17 mouse cellular contexts compared by ENCODE assay signal in the genomic region with DNA sequence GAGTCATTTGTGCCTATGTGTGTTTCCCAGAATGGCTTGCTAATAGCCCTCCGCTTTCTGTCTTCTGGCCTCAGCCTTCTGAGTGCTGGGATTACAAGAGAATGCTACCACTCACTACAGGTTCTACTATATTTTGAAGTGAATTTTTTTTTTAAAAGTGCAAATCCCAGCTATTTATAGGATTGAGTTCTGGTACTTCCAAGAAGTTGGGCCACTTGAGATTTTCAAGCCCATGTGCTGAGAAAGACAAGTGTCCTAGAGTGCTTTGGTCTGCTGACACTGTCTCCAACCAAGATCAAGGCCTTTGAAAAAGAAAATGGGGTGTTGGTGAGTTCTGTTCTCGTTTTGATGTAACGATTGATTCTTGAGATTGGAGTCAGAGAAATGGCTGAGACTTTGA. TPM values are rescaled to one million over a fixed set of nuclear protein-coding genes. Genes with fewer than 3 reads are reported as not detected.
DNase-seq lines count a peak whose midpoint lies in the region; ATAC-seq and TF ChIP-seq lines count a peak whose summit lies in the region.
"Had no signal": no experiment of that assay in that cellular context is flagged by ENCODE, and none has a peak within 500 bp of the region (broad histone marks: within the 10 kb centered on the region; RNA-seq: fewer than 3 reads in every experiment).

No protein-coding gene starts in this region.

- H3K36me3 ChIP-seq in forebrain, embryonic 16.5 days (ENCODE audit: control insufficient read depth, insufficient read depth), result no peaks in the 10 kb centered on the region
- H3K36me3 ChIP-seq in forebrain, embryonic 12.5 days (replicated peaks), result no peaks in the 10 kb centered on the region
- no peaks in the 10 kb centered on the region for H3K36me3 ChIP-seq in heart, postnatal 0 days (replicated peaks; ENCODE audit: control insufficient read depth, insufficient read depth, low read length)
- H3K36me3 ChIP-seq in lung, embryonic 16.5 days (ENCODE audit: control insufficient read depth, insufficient read depth, low read length), result no peaks in the 10 kb centered on the region
- H3K36me3 ChIP-seq in midbrain, embryonic 14.5 days (ENCODE audit: control insufficient read depth, insufficient read depth, low read length), result no peaks in the 10 kb centered on the region

- H3K27ac ChIP-seq in forebrain, embryonic 16.5 days (ENCODE audit: low read length), result 0 out of 2 replicates have a peak overlapping the region, but pooled peaks have one; percentile 8
- H3K27ac ChIP-seq in forebrain, embryonic 12.5 days, result no peak overlapping the region
- peak overlapping the region; percentile 54 for H3K27ac ChIP-seq in heart, postnatal 0 days (ENCODE audit: low read depth)
- peak overlapping the region; percentile 78 for H3K27ac ChIP-seq in lung, embryonic 16.5 days (ENCODE audit: low read length)
- H3K27ac ChIP-seq in midbrain, embryonic 14.5 days (replicated peaks; ENCODE audit: low read depth, low read length), result 0 out of 2 replicates have a peak overlapping the region, but pooled peaks have one; percentile 22

- ATAC-seq in forebrain, embryonic 16.5 days, result no peak
- no peak for ATAC-seq in forebrain, embryonic 12.5 days (ENCODE audit: low FRiP score)
- no peak for ATAC-seq in heart, postnatal 0 days (ENCODE audit: insufficient read depth, low read depth)
- peak; percentile 34; the same call in 1 of the 2 replicates for ATAC-seq in lung, embryonic 16.5 days (ENCODE audit: low read depth)
- ATAC-seq in midbrain, embryonic 14.5 days (ENCODE audit: low FRiP score, low TSS enrichment), result no peak

- H3K4me2 ChIP-seq in forebrain, embryonic 16.5 days (ENCODE audit: low read length), result no peak overlapping the region
- H3K4me2 ChIP-seq in forebrain, embryonic 12.5 days, result no peak overlapping the region
- H3K4me2 ChIP-seq in heart, postnatal 0 days (ENCODE audit: low read depth, low read length), result no peak overlapping the region
- H3K4me2 ChIP-seq in lung, embryonic 16.5 days (ENCODE audit: low read depth, low read length), result no peak overlapping the region
- no peak overlapping the region for H3K4me2 ChIP-seq in midbrain, embryonic 14.5 days (ENCODE audit: low read length)
- H3K4me2 ChIP-seq: liver, embryonic 11.5 days had no signal

- H3K27me3 ChIP-seq in forebrain, embryonic 16.5 days (replicated peaks; ENCODE audit: control insufficient read depth, insufficient read depth, low read length), result no peaks in the 10 kb centered on the region
- H3K27me3 ChIP-seq in forebrain, embryonic 12.5 days, result no peaks in the 10 kb centered on the region
- peaks cover 50% of the 10 kb centered on the region for H3K27me3 ChIP-seq in heart, postnatal 0 days (ENCODE audit: control insufficient read depth, insufficient read depth, low read length)
- H3K27me3 ChIP-seq in lung, embryonic 16.5 days (ENCODE audit: control insufficient read depth, insufficient read depth, low read depth, low read length), result no peaks in the 10 kb centered on the region
- no peaks in the 10 kb centered on the region for H3K27me3 ChIP-seq in midbrain, embryonic 14.5 days (ENCODE audit: control insufficient read depth, insufficient read depth, low read length)

- no peak for DNase-seq in heart, postnatal 0 days (ENCODE audit: low spot score)
- DNase-seq in heart, adult 18-20 months, result no peak
- no peak for DNase-seq in lung, postnatal 4 days
- no peak for DNase-seq in midbrain, embryonic 14.5 days
- DNase-seq in gastrocnemius, postnatal 36 days, result no peak
- DNase-seq: adrenal gland, adult 8-10 months; cerebellum, adult 18-20 months; kidney, adult 9 months; left cerebral cortex, postnatal 4 days; lung, postnatal 36 days; retina, postnatal 1 day; thymus, adult 2 months had no signal

- H3K9me3 ChIP-seq in forebrain, embryonic 16.5 days (ENCODE audit: control insufficient read depth, low read length), result no peaks in the 10 kb centered on the region
- H3K9me3 ChIP-seq in forebrain, embryonic 12.5 days, result no peaks in the 10 kb centered on the region
- no peaks in the 10 kb centered on the region for H3K9me3 ChIP-seq in heart, postnatal 0 days (replicated peaks; ENCODE audit: control insufficient read depth, low read length)
- no peaks in the 10 kb centered on the region for H3K9me3 ChIP-seq in lung, embryonic 16.5 days (ENCODE audit: control insufficient read depth, low read length)
- no peaks in the 10 kb centered on the region for H3K9me3 ChIP-seq in midbrain, embryonic 14.5 days (ENCODE audit: control insufficient read depth, low read length)

- no peak for TF ChIP-seq CTCF in heart, postnatal 0 days (IDR thresholded peaks at IDR 0.05; ENCODE audit: low read depth)

- 0 out of 2 replicates have a peak, but pooled peaks cover 4% of the 10 kb centered on the region for H3K4me1 ChIP-seq in forebrain, embryonic 16.5 days (replicated peaks; ENCODE audit: control insufficient read depth, insufficient read depth, low read length)
- peaks cover 24% of the 10 kb centered on the region for H3K4me1 ChIP-seq in forebrain, embryonic 12.5 days
- H3K4me1 ChIP-seq in heart, postnatal 0 days (ENCODE audit: control insufficient read depth, insufficient read depth), result no peaks in the 10 kb centered on the region
- peaks cover 24% of the 10 kb centered on the region for H3K4me1 ChIP-seq in lung, embryonic 16.5 days (replicated peaks; ENCODE audit: control insufficient read depth, insufficient read depth, low read length)
- peaks cover 12% of the 10 kb centered on the region for H3K4me1 ChIP-seq in midbrain, embryonic 14.5 days (ENCODE audit: control insufficient read depth, insufficient read depth, low read length)

- H3K4me3 ChIP-seq in forebrain, embryonic 16.5 days (replicated peaks; ENCODE audit: low read length), result no peak overlapping the region
- H3K4me3 ChIP-seq in forebrain, embryonic 12.5 days (replicated peaks), result no peak overlapping the region
- no peak overlapping the region for H3K4me3 ChIP-seq in heart, postnatal 0 days (ENCODE audit: low read depth, low read length)
- H3K4me3 ChIP-seq in lung, embryonic 16.5 days (ENCODE audit: low read length), result no peak overlapping the region
- H3K4me3 ChIP-seq in midbrain, embryonic 14.5 days (replicated peaks; ENCODE audit: low read depth, low read length), result no peak overlapping the region

- intact Hi-C loops in gastrocnemius, postnatal 36 days (cut with DNase I), result no loop called here

- 79% methylated on average over 3 of the region's 3 CpGs for WGBS in forebrain, embryonic 16.5 days
- 82% methylated on average over 3 of the region's 3 CpGs for WGBS in forebrain, embryonic 12.5 days
- WGBS in heart, postnatal 0 days, result 73% methylated on average over 3 of the region's 3 CpGs
- WGBS in lung, embryonic 16.5 days, result 34% methylated on average over 3 of the region's 3 CpGs
- 86% methylated on average over 3 of the region's 3 CpGs for WGBS in midbrain, embryonic 14.5 days

- no peak for TF ChIP-seq EP300 in heart, postnatal 0 days (IDR thresholded peaks at IDR 0.05; ENCODE audit: low read depth)

- no peak overlapping the region for H3K9ac ChIP-seq in forebrain, embryonic 16.5 days (replicated peaks; ENCODE audit: low read depth, low read length)
- H3K9ac ChIP-seq in forebrain, embryonic 12.5 days, result no peak overlapping the region
- no peak overlapping the region for H3K9ac ChIP-seq in heart, postnatal 0 days (replicated peaks; ENCODE audit: low read depth, low read length)
- H3K9ac ChIP-seq in lung, embryonic 16.5 days (ENCODE audit: low read length), result peak overlapping the region; percentile 33; the same call in 1 of the 2 replicates
- H3K9ac ChIP-seq in midbrain, embryonic 14.5 days (replicated peaks; ENCODE audit: low read length), result no peak overlapping the region

RNA-seq across cellular contexts. Expression of gene Limch1, which starts 22.0 kb away (rescaled TPM):
- 81.0 and 91.4 TPM in 2 replicates for polyA plus RNA-seq in forebrain, embryonic 16.5 days (2015; fragmentation: Nextera tagmentation; extraction: Ambion mirVana)
- 35.3 and 38.2 TPM in 2 replicates for polyA plus RNA-seq in forebrain, embryonic 12.5 days (2016; fragmentation: Nextera tagmentation; extraction: Ambion mirVana)
- 30.0 and 33.8 TPM in 2 replicates for total RNA-seq in heart, postnatal 0 days (2014; rRNA removed; ENCODE audit: low replicate concordance)
- 19.0 and 21.1 TPM in 2 replicates for polyA plus RNA-seq in heart, postnatal 0 days (2015; fragmentation: Nextera tagmentation; extraction: Ambion mirVana)
- total RNA-seq in heart, adult 18-20 months (2021), result 100 to 1,000 TPM; 237 to 240 TPM
- polyA plus RNA-seq in lung, embryonic 16.5 days (2015; fragmentation: Nextera tagmentation; extraction: Ambion mirVana), result 97.4 and 109 TPM in 2 replicates
- polyA plus RNA-seq in midbrain, embryonic 14.5 days (2014; fragmentation: Nextera tagmentation; extraction: Ambion mirVana), result 53.6 and 56.5 TPM in 2 replicates
- total RNA-seq in gastrocnemius, postnatal 36 days (2021), result 100 to 1,000 TPM in 1 of 2 experiments, 10 to 100 TPM in 1; 97.7 to 103 TPM
- total RNA-seq: monocyte, adult 5-6 weeks had no signal

RNA-seq across cellular contexts. Expression of gene Uchl1, which starts 47.7 kb away (rescaled TPM):
- polyA plus RNA-seq in forebrain, embryonic 16.5 days (2015; fragmentation: Nextera tagmentation; extraction: Ambion mirVana), result 1,188 and 1,480 TPM in 2 replicates
- polyA plus RNA-seq in forebrain, embryonic 12.5 days (2016; fragmentation: Nextera tagmentation; extraction: Ambion mirVana), result 539 and 554 TPM in 2 replicates
- total RNA-seq in heart, postnatal 0 days (2014; rRNA removed; ENCODE audit: low replicate concordance), result 97.4 and 108 TPM in 2 replicates
- polyA plus RNA-seq in heart, postnatal 0 days (2015; fragmentation: Nextera tagmentation; extraction: Ambion mirVana), result 56.7 and 69.9 TPM in 2 replicates
- total RNA-seq in heart, adult 18-20 months (2021), result 1 to 10 TPM; 8.3 to 8.4 TPM
- polyA plus RNA-seq in lung, embryonic 16.5 days (2015; fragmentation: Nextera tagmentation; extraction: Ambion mirVana), result 59.2 and 62.0 TPM in 2 replicates
- polyA plus RNA-seq in midbrain, embryonic 14.5 days (2014; fragmentation: Nextera tagmentation; extraction: Ambion mirVana), result 1,445 and 1,876 TPM in 2 replicates
- 1 to 10 TPM; 3.3 to 5.0 TPM for total RNA-seq in gastrocnemius, postnatal 36 days (2021)
- total RNA-seq: monocyte, adult 5-6 weeks had no signal
